Mouse (Mus musculus): Measurements from ENCODE around the gene Rnf223. TPM values are rescaled to one million over a fixed set of nuclear protein-coding genes. Genes with fewer than 3 reads are reported as not detected.

Rnf223 gene
- polyA plus RNA-seq, 1 experiment from 2014 or later = 0.76 TPM

- Histone ChIP-seq H3K27me3 (ENCODE audit: control insufficient read depth, insufficient read depth, low read length) (no peaks in the 10 kb centered on the region), H3K4me1 (replicated peaks; ENCODE audit: control insufficient read depth, insufficient read depth, low read length) (no peaks in the 10 kb centered on the region), H3K9me3 (ENCODE audit: control insufficient read depth, low read length) (no peaks in the 10 kb centered on the region), H3K36me3 (ENCODE audit: control insufficient read depth, insufficient read depth, low read length) (peaks cover 33% of the 10 kb centered on the region), H3K27ac (ENCODE audit: low read depth, low read length) (no peak overlapping the region), H3K9ac (ENCODE audit: low read depth, low read length) (no peak overlapping the region), H3K4me3 (ENCODE audit: low read depth, low read length) (no peak overlapping the region), H3K4me2 (replicated peaks; ENCODE audit: low read depth, low read length) (no peak overlapping the region)
- 91% methylated on average over 9 of the region's 9 CpGs for WGBS
- DNase-seq (ENCODE audit: low spot score) (no peak), ATAC-seq (ENCODE audit: low FRiP score) (no peak)
Observed at GRCm38 (mm10) chr4:156177630-156178029, 47.3 kb downstream of the Rnf223 start.

Other genes with a start within 250 kb of the Rnf223 start
- gene Pusl1, start 238.7 kb upstream of the Rnf223 start, polyA plus RNA-seq (2014; fragmentation: Nextera tagmentation; extraction: Ambion mirVana) = 41.6 and 43.2 TPM in 2 replicates
- gene Acap3, start 238.7 kb upstream of the Rnf223 start, polyA plus RNA-seq (2014; fragmentation: Nextera tagmentation; extraction: Ambion mirVana) = 29.0 and 34.7 TPM in 2 replicates
- gene Ube2j2, start 186.7 kb upstream of the Rnf223 start, polyA plus RNA-seq (2014; fragmentation: Nextera tagmentation; extraction: Ambion mirVana) = 142 and 160 TPM in 2 replicates
- 21.0 and 24.0 TPM in 2 replicates for gene C1qtnf12, start 168.2 kb upstream of the Rnf223 start, polyA plus RNA-seq (2014; fragmentation: Nextera tagmentation; extraction: Ambion mirVana)
- gene B3galt6, start 137.9 kb upstream of the Rnf223 start, polyA plus RNA-seq (2014; fragmentation: Nextera tagmentation; extraction: Ambion mirVana) = 18.2 and 19.4 TPM in 2 replicates
- 136 and 143 TPM in 2 replicates for gene Sdf4, start 137.6 kb upstream of the Rnf223 start, polyA plus RNA-seq (2014; fragmentation: Nextera tagmentation; extraction: Ambion mirVana)
- gene Tnfrsf4, start 116.7 kb upstream of the Rnf223 start, polyA plus RNA-seq (2014; fragmentation: Nextera tagmentation; extraction: Ambion mirVana) = 0.39 and 0.73 TPM in 2 replicates
- 0.74 and 2.4 TPM in 2 replicates for gene Tnfrsf18, start 104.3 kb upstream of the Rnf223 start, polyA plus RNA-seq (2014; fragmentation: Nextera tagmentation; extraction: Ambion mirVana)
- gene Ttll10, start 71.1 kb upstream of the Rnf223 start, polyA plus RNA-seq (2014; fragmentation: Nextera tagmentation; extraction: Ambion mirVana) = 0.10 TPM in 1 of 2 replicates, not detected in the other
- 44.0 and 44.4 TPM in 2 replicates for gene 9430015G10Rik, start 20.5 kb upstream of the Rnf223 start, polyA plus RNA-seq (2014; fragmentation: Nextera tagmentation; extraction: Ambion mirVana)
- 79.7 and 80.7 TPM in 2 replicates for gene Agrn, start 67.0 kb downstream of the Rnf223 start, polyA plus RNA-seq (2014; fragmentation: Nextera tagmentation; extraction: Ambion mirVana)
- 0.54 and 1.2 TPM in 2 replicates for gene Isg15, start 70.3 kb downstream of the Rnf223 start, polyA plus RNA-seq (2014; fragmentation: Nextera tagmentation; extraction: Ambion mirVana)
- gene AW011738, start 72.8 kb downstream of the Rnf223 start, polyA plus RNA-seq (2014; fragmentation: Nextera tagmentation; extraction: Ambion mirVana) = 2.0 and 3.1 TPM in 2 replicates
- 1.1 and 1.4 TPM in 2 replicates for gene Perm1, start 85.4 kb downstream of the Rnf223 start, polyA plus RNA-seq (2014; fragmentation: Nextera tagmentation; extraction: Ambion mirVana)
- gene Plekhn1, start 104.3 kb downstream of the Rnf223 start, polyA plus RNA-seq (2014; fragmentation: Nextera tagmentation; extraction: Ambion mirVana) = 17.0 and 17.8 TPM in 2 replicates
- gene Noc2l, start 105.5 kb downstream of the Rnf223 start, polyA plus RNA-seq (2014; fragmentation: Nextera tagmentation; extraction: Ambion mirVana) = 78.0 and 78.6 TPM in 2 replicates
- gene Samd11, start 125.1 kb downstream of the Rnf223 start, polyA plus RNA-seq (2014; fragmentation: Nextera tagmentation; extraction: Ambion mirVana) = 1.8 and 3.1 TPM in 2 replicates
- not detected in 2 replicates for gene Vmn2r-ps159, start 200.6 kb downstream of the Rnf223 start, polyA plus RNA-seq (2014; fragmentation: Nextera tagmentation; extraction: Ambion mirVana)